Mouse (Mus musculus): ENCODE results near the gene Pemt.

GRCm38 (mm10) chr11:60065267-60065666, 19.0 kb upstream of the Pemt start:
- TF ChIP-seq CTCF (IDR thresholded peaks at IDR 0.05) (no peak), EP300 (IDR thresholded peaks at IDR 0.05) (no peak)
